Mouse (Mus musculus) urinary bladder, adult 2 months (tissue): ENCODE results near the gene Rab43. TPM values are rescaled to one million over a fixed set of nuclear protein-coding genes. Genes with fewer than 3 reads are reported as not detected.

ENCODE experiments used
- DNase-seq: peaks from one replicate; pipeline ENCODE4 v3.0.0; 2022; ENCODE audit warnings: low spot score
- polyA plus RNA-seq: library from polyadenylated mRNA; depleted of rRNA; stranded (reverse); fragments of >200 nt; gene quantifications from 2 replicates; pipeline ENCODE4 v1.2.3, GENCODE M21; 2012; rRNA removed

Rab43 gene
- polyA plus RNA-seq, 1 experiment, result 16.3 TPM

GRCm38 (mm10) chr6:87750184-87750910 is 61.6 kb downstream of the Rab43 start:
- no peak for DNase-seq

GRCm38 (mm10) chr6:87748531-87748930 is 63.4 kb downstream of the Rab43 start:
- DNase-seq, result no peak

GRCm38 (mm10) chr6:87748078-87748477 is 63.9 kb downstream of the Rab43 start:
- DNase-seq, result no peak

- DNase-seq, result no peak
Observed at GRCm38 (mm10) chr6:87746849-87747248, 65.1 kb downstream of the Rab43 start.

GRCm38 (mm10) chr6:87746059-87746458 is 65.9 kb downstream of the Rab43 start:
- no peak for DNase-seq

GRCm38 (mm10) chr6:87745301-87745700 is 66.7 kb downstream of the Rab43 start:
- no peak for DNase-seq

- no peak for DNase-seq
Observed at GRCm38 (mm10) chr6:87744632-87745031, 67.3 kb downstream of the Rab43 start.

GRCm38 (mm10) chr6:87743281-87743680 is 68.7 kb downstream of the Rab43 start:
- no peak for DNase-seq

- DNase-seq, result no peak
Observed at GRCm38 (mm10) chr6:87742804-87743203, 69.2 kb downstream of the Rab43 start.

- no peak for DNase-seq
Observed at GRCm38 (mm10) chr6:87741978-87742377, 70.0 kb downstream of the Rab43 start.

GRCm38 (mm10) chr6:87740496-87740895 is 71.5 kb downstream of the Rab43 start:
- no peak for DNase-seq

GRCm38 (mm10) chr6:87739898-87740297 is 72.1 kb downstream of the Rab43 start:
- no peak for DNase-seq

Other genes with a start within 250 kb of the Rab43 start
- 0.72 and 1.2 TPM in 2 replicates for gene Prokr1, start 221.4 kb downstream of the Rab43 start, polyA plus RNA-seq
- 7.5 and 8.1 TPM in 2 replicates for gene Aplf, start 140.0 kb downstream of the Rab43 start, polyA plus RNA-seq
- 3.9 and 6.0 TPM in 2 replicates for gene Efcc1, start 81.3 kb downstream of the Rab43 start, polyA plus RNA-seq
- 0.19 and 0.27 TPM in 2 replicates for gene Gp9, start 34.1 kb downstream of the Rab43 start, polyA plus RNA-seq
- gene Gm45140, start 23.6 kb upstream of the Rab43 start, polyA plus RNA-seq, result 4.8 and 5.9 TPM in 2 replicates
- 28.8 and 29.1 TPM in 2 replicates for gene Isy1, start 26.6 kb upstream of the Rab43 start, polyA plus RNA-seq
- gene Cnbp, start 38.9 kb upstream of the Rab43 start, polyA plus RNA-seq, result 351 and 355 TPM in 2 replicates
- 35.5 and 65.3 TPM in 2 replicates for gene Copg1, start 75.7 kb upstream of the Rab43 start, polyA plus RNA-seq
- gene Hmces, start 101.8 kb upstream of the Rab43 start, polyA plus RNA-seq, result 24.3 and 26.1 TPM in 2 replicates
- gene H1fx, start 169.5 kb upstream of the Rab43 start, polyA plus RNA-seq, result 6.0 and 8.8 TPM in 2 replicates
- 400 and 428 TPM in 2 replicates for gene Rab7, start 233.1 kb upstream of the Rab43 start, polyA plus RNA-seq